Mouse (Mus musculus) heart, adult 2 months (tissue): ENCODE results near the gene Cep112. TPM values are rescaled to one million over a fixed set of nuclear protein-coding genes. Genes with fewer than 3 reads are reported as not detected.

Source experiments
- DNase-seq, 2 experiments: peaks; one replicate each; pipeline ENCODE4 v3.0.0; 2021
- H3K27ac ChIP-seq: fragments of 200-600 bp; 2 replicates; pipeline ENCODE4 v1.8.1; 2022
- H3K27me3 ChIP-seq: fragments of 200-500 bp; 2 replicates; pipeline ENCODE4 v1.6.1; 2012; ENCODE audit warnings: mild to moderate bottlenecking, low read length, inconsistent platforms, mixed read lengths; ENCODE audit not compliant: control insufficient read depth, insufficient read depth
- H3K36me3 ChIP-seq: fragments of 200-500 bp; 2 replicates; pipeline ENCODE4 v1.6.1; 2012; ENCODE audit warnings: low read length, inconsistent platforms; ENCODE audit not compliant: control insufficient read depth, insufficient read depth
- H3K4me1 ChIP-seq: fragments of 200-500 bp; 2 replicates; pipeline ENCODE4 v1.6.1; 2011; ENCODE audit warnings: low read length; ENCODE audit not compliant: control insufficient read depth, insufficient read depth
- H3K4me3 ChIP-seq: fragments of 200-600 bp; 2 replicates; pipeline ENCODE4 v1.8.1; 2022
- H3K79me2 ChIP-seq: fragments of 200-500 bp; replicated peaks from 2 replicates; pipeline ENCODE4 v1.6.1; 2012; ENCODE audit warnings: mild to moderate bottlenecking, inconsistent platforms, low read length, moderate library complexity, mixed read lengths; ENCODE audit not compliant: control insufficient read depth, insufficient read depth
- H3K9ac ChIP-seq: fragments of 200-500 bp; 2 replicates; pipeline ENCODE4 v1.6.1; 2012; ENCODE audit warnings: low read depth, mild to moderate bottlenecking, control low read depth, inconsistent platforms, low read length, mixed read lengths
- CTCF ChIP-seq: fragments of 200-600 bp; IDR thresholded peaks from 2 replicates; pipeline ENCODE4 v1.8.1; 2022; ENCODE audit warnings: antibody characterized with exemption, mild to moderate bottlenecking, moderate library complexity
- EP300 ChIP-seq: fragments of 200-500 bp; IDR thresholded peaks from 2 replicates; pipeline ENCODE4 v1.6.1; 2011; ENCODE audit warnings: low read depth, low read length, control low read depth; ENCODE audit not compliant: insufficient read depth
- POLR2A ChIP-seq: fragments of 200-500 bp; IDR thresholded peaks from 2 replicates; pipeline ENCODE4 v1.6.1; 2011; ENCODE audit warnings: mild to moderate bottlenecking, low read depth, low read length, control low read depth; ENCODE audit not compliant: insufficient read depth
- WGBS: fragments of 180-500 bp; shearing (Covaris S2); methylation state at CpG from one replicate; pipeline ENCODE4 v1.1.7; 2018; 5-methylcytosine and 5-hydroxymethylcytosine counted together
- intact Hi-C: fragments of 180-260 bp; cut with DNase I; formaldehyde crosslinking; loops from one replicate; pipeline ENCODE4 v1.15.1; 2025
- polyA plus RNA-seq: library from polyadenylated mRNA; depleted of rRNA; stranded (reverse); fragments of >200 nt; gene quantifications from 2 replicates; pipeline ENCODE4 v1.2.3, GENCODE M21; 2012
- total RNA-seq, 2 experiments: library from RNA; stranded (reverse); gene quantifications; 2 replicates each; pipeline ENCODE4 v1.2.3; 2021

The Cep112 gene
- total and polyA plus RNA-seq, 3 experiments, result 1.1 to 14.4 (median 10.6) TPM

DNA sequence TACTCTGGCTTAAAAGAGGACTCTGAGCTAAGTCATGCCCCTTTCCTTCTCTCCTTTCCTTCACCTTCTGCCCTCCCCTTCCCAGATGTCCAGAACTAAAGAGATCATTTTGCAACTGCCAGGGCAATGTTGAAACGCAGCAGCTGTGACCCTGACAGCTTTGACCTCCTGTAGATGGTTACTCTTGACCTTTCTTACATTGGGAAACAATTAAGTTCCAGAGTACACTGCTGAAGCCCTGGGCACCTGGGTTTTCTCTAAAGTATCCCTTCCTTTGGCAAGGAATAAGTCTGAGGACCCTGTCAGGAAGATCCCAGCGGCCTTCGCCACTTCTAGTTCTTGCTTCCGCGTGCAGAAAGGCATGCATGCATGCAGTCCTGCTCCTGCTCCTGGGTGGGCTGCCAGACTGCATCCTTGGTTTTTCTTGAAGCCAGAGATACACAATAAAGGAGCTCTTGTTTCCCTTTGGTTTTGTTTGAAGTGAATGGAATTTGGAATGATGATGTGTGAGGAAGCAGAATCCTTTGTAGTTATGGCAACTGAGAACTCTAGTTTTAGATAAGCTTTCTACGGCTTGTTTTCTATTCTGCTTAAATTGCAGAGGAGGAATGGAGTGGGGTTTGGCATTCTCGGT is 161.7 kb downstream of the Cep112 start:
- 71% methylated on average over 7 of the region's 7 CpGs for WGBS
- no peak overlapping the region for H3K9ac ChIP-seq
- H3K27ac ChIP-seq, result no peak overlapping the region
- DNase-seq, result no peak
- intact Hi-C loops, result no loop called here
- no peaks in the 10 kb centered on the region for H3K27me3 ChIP-seq
- no peak for TF ChIP-seq POLR2A
- no peaks in the 10 kb centered on the region; the same call in 1 of the 2 replicates for H3K4me1 ChIP-seq
- no peaks in the 10 kb centered on the region for H3K36me3 ChIP-seq
- H3K4me3 ChIP-seq, result no peak overlapping the region
- no peaks in the 10 kb centered on the region for H3K79me2 ChIP-seq

DNA sequence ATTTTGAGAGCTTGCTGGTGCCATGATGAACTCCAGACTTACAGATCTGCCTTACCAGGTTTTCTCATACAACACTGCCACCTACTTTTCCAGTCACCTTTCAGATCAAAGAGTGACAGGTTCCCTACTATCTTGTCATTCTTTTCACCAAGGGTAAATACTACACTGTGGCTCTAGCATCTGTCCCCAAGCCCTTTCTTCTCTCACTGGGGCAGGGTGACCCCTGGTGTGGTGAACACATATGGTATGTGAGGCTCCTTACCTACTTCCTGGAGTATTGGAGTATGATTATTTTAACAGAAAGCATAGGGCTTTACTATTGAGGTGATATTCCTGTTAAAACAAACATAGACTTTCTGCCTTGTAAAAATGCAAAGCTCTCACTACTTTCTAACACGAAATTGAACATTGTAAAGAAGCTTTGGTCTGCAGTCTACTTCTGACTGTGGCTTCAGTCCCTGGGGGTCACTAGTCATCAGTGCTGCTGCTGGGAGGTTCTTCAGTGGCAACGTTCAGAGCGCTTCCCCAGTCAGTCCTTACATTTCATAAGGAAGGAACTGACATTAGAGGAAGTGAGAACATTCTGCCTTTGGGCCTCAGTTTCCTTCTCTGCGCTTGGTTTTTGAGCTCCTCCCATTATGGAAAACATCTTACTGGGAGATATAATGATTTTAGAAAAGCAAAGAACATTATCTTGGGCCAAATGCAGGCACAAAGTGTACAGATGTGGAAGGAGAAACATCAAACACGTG is 168.4 kb downstream of the Cep112 start:
- H3K27ac ChIP-seq, result no peak overlapping the region
- TF ChIP-seq CTCF, result no peak
- no peak for TF ChIP-seq EP300
- TF ChIP-seq POLR2A, result no peak

DNA sequence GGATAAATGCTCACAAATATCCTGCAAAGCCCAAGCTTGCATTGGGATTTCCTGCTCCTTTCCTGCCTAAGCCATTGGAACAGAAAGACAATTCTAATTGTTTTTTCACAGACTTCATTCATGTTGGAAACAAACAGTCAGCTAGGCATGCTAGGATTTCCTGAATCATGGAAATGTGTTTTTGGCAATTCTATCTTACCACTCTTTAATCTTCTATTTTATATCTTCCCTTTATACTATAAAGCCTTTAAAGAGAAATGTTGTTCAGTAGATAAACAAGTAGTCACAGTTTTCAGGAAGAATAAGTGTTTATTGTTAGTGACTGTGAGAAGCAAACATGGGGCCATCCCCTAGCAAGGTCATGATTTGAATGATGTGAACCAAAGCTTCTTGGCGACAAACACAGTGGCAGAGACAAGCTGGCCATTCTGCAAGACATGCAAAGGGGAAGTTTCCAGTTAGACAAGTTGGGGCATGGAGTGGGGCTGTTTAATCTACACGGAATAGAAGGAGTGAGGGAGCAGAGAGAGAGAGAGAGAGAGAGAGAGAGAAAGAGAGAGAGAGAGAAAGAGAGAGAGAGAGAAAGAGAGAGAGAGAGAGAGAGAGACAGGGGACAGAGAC is 169.1 kb downstream of the Cep112 start:
- intact Hi-C loops, result no loop called here
- WGBS, result 41% methylated on average over 2 of the region's 2 CpGs

More for the DNA sequence above, 168.4 kb downstream of the Cep112 start:
- intact Hi-C loops, result no loop called here
- DNase-seq, result no peak
- Histone ChIP-seq H3K4me1 (no peaks in the 10 kb centered on the region; the same call in none of the 2 replicates), H3K4me3 (no peak overlapping the region), H3K9ac (no peak overlapping the region), H3K79me2 (no peaks in the 10 kb centered on the region), H3K36me3 (no peaks in the 10 kb centered on the region), H3K27me3 (no peaks in the 10 kb centered on the region)
- 37% methylated on average over 5 of the region's 5 CpGs for WGBS

DNA sequence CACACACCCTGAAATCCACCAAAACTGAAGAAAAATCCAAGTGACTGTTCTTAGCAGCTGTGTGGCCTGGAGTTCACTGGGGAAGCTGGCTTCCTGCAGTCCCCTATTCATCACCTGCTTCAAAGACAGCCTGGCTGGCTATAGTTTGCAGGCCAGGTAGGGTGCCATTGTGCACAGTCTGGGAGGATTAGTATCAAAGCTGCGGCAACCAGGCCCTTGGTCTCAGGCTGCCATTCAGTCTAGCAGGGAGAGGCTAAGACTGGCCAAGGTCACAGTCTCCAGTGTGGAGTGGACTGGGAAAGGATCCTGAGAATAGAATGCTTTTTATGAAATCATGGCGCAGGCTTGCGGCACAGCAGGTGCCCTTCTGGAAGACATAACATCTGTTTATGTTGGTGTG is 180.3 kb downstream of the Cep112 start:
- WGBS, result 89% methylated on average over 3 of the region's 3 CpGs
- intact Hi-C loops, result no loop called here
- TF ChIP-seq POLR2A (no peak), CTCF (no peak), EP300 (no peak)

More for the DNA sequence above, 169.1 kb downstream of the Cep112 start:
- H3K9ac ChIP-seq, result no peak overlapping the region
- H3K4me1 ChIP-seq, result no peaks in the 10 kb centered on the region; the same call in none of the 2 replicates
- H3K36me3 ChIP-seq, result no peaks in the 10 kb centered on the region
- no peak for DNase-seq
- no peak for TF ChIP-seq CTCF
- TF ChIP-seq POLR2A, result no peak
- no peak for TF ChIP-seq EP300
- H3K79me2 ChIP-seq, result no peaks in the 10 kb centered on the region
- H3K27me3 ChIP-seq, result no peaks in the 10 kb centered on the region
- no peak overlapping the region for H3K4me3 ChIP-seq
- no peak overlapping the region for H3K27ac ChIP-seq

DNA sequence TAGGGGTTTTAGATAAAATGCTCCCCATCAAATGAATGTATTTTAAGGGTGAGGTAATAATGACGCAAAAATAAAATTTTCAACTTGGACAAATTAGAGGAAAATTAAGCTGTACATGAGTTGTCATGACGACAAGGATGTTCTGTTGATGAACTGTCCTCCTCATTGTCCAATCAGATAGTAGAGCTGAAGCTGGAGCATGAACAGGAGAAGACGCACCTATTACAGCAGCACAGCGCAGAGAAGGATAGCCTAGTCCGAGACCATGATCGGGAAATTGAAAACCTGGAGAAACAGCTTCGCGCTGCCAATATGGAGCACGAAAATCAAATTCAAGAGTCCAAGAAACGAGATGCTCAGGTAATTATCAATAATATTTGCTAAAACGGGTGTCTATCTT is 181.0 kb downstream of the Cep112 start:
- Histone ChIP-seq H3K36me3 (no peaks in the 10 kb centered on the region), H3K27me3 (no peaks in the 10 kb centered on the region), H3K4me3 (no peak overlapping the region), H3K27ac (no peak overlapping the region), H3K79me2 (no peaks in the 10 kb centered on the region), H3K4me1 (no peaks in the 10 kb centered on the region), H3K9ac (no peak overlapping the region)
- TF ChIP-seq CTCF (no peak), POLR2A (no peak), EP300 (no peak)
- intact Hi-C loops, result no loop called here
- DNase-seq, result no peak
- 94% methylated on average over 11 of the region's 11 CpGs for WGBS

More for the DNA sequence above, 180.3 kb downstream of the Cep112 start:
- Histone ChIP-seq H3K27ac (no peak overlapping the region), H3K4me3 (no peak overlapping the region), H3K4me1 (no peaks in the 10 kb centered on the region), H3K36me3 (no peaks in the 10 kb centered on the region), H3K27me3 (no peaks in the 10 kb centered on the region), H3K9ac (no peak overlapping the region), H3K79me2 (no peaks in the 10 kb centered on the region)
- DNase-seq, result no peak

DNA sequence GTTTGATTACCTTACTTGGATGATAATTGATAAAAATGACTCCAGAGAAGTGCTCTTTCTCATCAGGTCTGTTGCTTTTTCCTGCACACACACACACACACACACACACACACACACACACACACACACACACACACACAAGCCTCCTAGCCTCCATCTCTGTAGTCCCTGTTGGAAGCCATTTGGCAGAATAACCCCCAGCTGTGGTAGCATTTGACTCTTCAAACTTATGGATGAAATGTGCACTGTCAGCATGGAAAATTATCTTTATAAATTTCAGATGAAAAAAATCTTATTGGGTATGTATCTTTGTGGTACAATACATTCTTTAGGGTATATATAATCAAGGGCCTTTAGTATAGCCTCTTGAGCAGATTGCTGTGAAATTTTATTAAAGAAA is 181.8 kb downstream of the Cep112 start:
- Histone ChIP-seq H3K9ac (no peak overlapping the region), H3K27ac (no peak overlapping the region), H3K4me3 (no peak overlapping the region), H3K36me3 (no peaks in the 10 kb centered on the region), H3K4me1 (no peaks in the 10 kb centered on the region), H3K79me2 (no peaks in the 10 kb centered on the region), H3K27me3 (no peaks in the 10 kb centered on the region)
- intact Hi-C loops, result no loop called here
- no peak for TF ChIP-seq POLR2A
- TF ChIP-seq CTCF, result no peak
- TF ChIP-seq EP300, result no peak
- no peak for DNase-seq
